Mouse (Mus musculus) brain, adult 2 months (tissue): ENCODE measurements around the gene Mpg.
A peak's percentile ranks its signal among the peaks of the same experiment; 100 is the strongest.

Experiments used
- DNase-seq: peaks from one replicate; pipeline ENCODE4 v3.0.0; 2011; ENCODE audit warnings: low read depth, low spot score

Gene Mpg

DNA sequence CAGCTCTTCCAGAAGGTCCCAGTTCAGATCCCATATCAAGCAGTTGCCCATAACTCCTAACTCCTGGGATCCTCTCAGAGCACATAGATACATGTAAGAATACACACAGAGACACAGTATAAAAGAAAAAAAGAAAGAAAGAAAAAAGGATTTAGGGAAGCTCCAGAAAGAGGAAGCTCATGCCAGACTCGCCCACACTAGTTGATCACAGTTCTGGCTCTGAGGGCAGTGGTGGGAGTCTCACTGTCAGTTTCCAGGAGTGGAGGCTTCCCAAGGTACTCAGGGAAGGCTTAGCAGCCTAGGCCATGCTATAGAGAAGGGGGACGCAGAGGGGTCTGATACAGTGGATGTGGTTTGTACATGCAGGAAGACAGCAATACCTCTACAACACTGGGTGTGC is 4.8 kb downstream of the Mpg start:
- peak; percentile 81 for DNase-seq

DNA sequence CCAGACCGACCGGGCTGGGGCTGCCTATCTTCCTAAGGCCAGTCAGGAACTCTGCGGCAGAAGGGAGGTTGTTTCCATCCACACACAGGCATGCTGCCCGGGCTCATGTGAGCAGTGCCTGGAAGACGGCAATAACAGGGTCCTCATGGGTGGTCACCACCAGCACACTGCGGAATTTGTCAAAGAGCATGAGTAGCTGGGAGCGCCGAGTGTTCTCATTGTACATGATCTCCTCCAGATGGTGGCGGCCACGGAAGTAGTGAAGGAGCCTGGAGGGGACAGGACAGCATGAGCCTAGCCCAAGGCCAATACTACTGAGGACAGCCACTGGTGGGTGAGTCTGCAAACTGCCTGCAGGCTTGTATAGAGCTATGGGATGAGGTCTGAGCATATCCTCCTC is 6.5 kb downstream of the Mpg start:
- no peak for DNase-seq

- peak; percentile 65 for DNase-seq
Observed at GRCm38 (mm10) chr11:32233895-32234294, 7.6 kb downstream of the Mpg start.

DNA sequence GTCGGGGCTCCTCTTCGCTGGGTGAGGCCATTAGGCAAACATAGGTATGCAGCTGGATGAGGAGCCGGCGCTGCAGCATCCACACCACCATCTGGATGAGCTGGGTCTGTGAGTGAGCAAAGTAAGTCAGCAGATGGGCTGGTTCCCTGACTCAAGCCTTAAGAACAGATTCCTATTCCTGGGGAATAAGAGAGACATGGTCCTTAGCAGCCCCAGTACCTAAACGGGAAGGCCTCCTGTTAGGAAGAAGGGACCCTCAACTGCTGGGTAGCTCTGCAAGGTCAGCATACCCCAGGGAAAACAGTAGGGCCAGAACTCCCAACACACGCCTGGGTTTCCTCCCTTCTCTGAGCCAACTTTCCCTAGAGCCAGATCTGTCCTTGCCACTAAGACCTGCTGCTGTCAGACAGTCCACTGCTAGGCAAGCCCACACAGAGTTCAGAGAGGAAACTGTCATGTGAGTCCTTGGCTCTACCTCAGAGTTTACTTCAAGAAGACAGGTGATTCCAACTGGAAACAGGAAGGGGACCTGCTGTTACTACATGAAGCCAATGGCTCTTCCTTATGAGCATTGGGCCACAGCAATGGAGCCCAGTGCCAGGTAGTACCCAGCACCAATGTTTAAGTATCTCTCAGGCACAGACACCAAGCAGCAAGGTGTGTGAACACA is 8.6 kb downstream of the Mpg start:
- DNase-seq: peak; percentile 61

GRCm38 (mm10) chr11:32235646-32236045 is 9.3 kb downstream of the Mpg start:
- peak; percentile 89 for DNase-seq

- DNase-seq: no peak
Observed at GRCm38 (mm10) chr11:32236132-32236531, 9.8 kb downstream of the Mpg start.

- peak; percentile 76 for DNase-seq
Observed at GRCm38 (mm10) chr11:32236712-32237410, 10.6 kb downstream of the Mpg start.

DNA sequence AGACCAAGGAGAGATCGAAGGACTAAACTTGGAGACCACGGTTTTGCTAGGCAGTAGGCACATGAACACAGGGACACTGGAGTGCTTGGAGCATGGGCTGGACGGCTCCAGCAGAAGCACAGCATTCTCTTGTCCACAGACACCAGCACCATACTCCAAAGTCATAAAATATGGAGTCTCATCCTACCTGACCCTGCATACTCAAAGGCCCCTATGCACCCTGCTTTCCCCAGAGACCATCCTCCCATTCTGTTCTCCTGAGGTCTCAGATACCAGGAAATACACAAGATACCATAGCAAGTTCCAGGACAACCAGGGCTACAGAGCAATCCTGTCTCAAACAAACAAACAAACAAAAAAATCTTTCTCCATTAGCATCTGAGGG is 11.1 kb downstream of the Mpg start:
- DNase-seq: no peak

DNA sequence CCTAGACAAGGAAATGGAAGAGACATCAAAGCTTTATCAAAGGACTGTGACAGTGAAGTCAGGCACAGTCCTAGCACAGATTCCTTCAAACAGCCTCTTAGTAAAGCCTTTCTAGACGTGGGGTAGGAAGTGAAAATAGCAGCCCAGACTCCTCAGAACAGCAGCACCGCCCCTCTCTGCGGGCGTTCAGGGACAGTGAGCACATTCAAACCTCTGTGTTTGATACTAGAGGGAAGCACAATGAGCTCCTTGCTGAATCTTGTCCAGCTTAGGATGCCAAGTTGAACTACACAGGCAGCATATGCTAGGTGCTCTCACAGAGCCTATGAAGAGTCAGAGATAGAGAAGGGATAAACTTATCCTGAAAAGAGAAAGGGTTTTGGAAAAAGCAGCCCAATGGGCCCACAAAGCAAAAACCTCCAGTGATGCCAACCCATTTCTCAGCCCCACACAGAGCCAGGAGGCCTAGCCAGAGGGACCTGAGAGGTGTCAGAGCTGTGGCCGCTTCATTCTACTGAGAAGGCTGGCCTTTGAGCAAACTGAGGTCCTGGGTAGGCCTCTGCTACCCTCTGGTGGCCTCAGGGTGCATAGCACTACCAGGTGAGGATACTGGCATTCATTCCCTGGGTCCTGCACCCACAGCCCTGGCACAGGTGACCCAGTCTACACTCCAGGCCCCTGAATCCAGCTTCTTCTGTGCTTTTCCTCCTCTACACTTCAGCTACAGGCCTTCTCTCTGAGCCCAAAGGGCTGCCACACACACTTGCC is 12.0 kb downstream of the Mpg start:
- DNase-seq: peak; percentile 86

DNA sequence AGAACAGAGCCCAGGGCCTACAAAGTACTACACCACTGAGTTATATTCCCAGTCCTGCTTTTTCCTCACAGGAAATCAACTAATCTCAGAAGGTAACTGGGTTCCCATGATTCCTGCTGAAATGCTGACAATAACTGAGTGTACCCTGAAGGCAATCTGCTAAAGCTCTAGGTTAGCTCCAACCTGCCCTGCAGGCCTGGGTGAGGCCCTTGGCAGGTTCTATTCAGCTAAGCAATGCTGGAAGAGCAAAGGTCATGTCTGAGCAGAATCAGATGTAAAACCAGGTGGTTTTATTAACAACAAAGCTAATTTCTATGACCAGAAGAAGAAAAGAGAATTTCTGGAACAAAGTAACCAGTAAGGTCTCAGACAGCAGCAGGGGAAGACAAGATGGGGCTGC is 15.1 kb downstream of the Mpg start:
- no peak for DNase-seq

- DNase-seq: no peak
Observed at GRCm38 (mm10) chr11:32242209-32242608, 15.9 kb downstream of the Mpg start.

DNA sequence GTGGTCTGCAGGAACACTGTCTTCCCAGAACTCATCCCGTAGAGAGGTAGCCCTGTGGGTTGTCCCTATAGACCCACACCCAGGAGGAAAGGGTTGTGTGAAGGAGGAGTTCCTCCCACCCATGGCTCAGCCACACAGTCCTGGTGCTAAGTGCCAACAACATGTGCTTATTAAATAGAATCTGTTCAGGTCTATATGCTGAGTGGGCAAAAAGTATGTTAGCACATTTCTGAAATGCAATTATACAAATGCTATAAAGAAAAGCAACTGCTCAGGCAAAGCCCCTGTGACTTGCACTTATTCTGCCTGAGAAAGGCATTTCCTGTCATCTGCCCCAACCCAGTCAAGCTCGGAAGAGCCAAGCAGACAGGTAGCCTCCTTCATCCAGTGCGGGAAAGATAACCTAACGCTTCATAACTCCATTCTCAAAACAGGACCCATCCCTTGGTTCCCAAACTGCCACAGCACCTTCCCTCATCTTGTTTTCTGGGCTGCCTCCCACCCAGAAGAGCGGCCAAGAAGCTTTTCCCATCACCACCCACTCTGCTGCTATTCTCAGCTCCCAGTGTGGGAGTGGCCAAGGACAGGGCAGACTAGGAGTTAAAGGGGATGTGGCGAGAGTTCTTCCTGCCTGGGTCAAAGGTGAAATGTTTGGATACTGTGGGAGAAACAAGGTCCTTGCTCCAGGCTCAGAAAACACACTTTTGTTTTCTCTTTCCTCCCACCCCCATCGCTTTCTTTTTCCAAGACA is 17.1 kb downstream of the Mpg start:
- DNase-seq: peak; percentile 75

DNA sequence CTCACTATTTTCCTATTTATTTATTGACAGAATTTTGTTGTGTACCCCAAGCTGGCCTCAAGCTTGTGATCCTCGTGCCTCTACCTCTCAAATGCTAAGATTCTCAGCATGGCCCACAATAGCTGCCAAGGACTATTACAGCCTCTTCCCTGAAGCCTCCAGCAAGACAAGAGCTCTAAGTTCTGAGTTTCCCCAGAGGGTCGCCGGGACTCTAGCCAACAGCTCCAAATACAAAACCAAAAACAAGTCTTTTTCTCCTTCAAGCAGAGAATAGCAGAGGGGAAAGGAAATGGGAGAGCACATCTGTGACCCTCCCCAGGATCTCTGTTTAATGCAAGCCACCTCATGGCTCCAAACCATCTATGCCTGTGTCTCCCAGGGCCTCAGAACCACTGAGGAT is 17.8 kb downstream of the Mpg start:
- no peak for DNase-seq

GRCm38 (mm10) chr11:32244617-32245016 is 18.3 kb downstream of the Mpg start:
- no peak for DNase-seq

- DNase-seq: no peak
Observed at GRCm38 (mm10) chr11:32245614-32246013, 19.3 kb downstream of the Mpg start.

DNA sequence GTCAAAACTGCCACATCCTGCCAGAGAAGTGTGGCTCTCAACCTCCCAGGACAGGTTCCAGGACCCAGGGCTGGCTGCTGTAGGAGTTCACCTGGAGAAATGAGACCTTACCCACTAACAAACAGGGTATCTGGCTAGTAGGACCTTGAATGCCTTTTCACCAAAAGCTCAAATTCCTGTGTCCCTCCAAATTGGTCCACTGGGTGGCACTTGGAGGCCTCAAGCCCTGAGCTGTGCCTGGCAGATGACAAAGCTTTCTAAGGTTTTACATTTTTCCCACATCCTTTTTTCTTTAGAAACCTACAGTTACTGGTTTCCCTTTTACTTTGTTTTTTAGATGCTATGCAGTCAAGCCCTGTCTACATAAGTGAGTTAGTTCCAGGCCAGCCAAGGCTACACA is 20.8 kb downstream of the Mpg start:
- DNase-seq: no peak

DNA sequence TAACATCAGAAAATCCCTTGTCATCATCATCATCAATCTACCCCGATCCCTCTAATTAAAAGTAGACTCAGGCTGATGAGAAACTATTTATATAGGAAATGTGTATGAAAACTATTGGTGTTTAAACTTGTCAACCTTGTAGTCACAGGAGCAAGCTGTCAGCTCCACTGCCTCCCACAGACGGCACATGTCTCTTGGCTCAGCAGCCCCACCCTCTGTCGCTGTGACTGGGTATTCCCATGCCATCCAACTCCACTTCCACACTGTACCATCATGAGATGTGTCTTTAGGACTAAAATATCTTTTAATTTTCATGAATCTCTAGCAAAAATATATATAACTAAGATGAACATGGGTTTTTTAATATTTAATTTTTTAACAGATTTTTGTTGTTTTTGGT is 22.0 kb downstream of the Mpg start:
- peak; percentile 60 for DNase-seq

GRCm38 (mm10) chr11:32250880-32251763 is 24.8 kb downstream of the Mpg start:
- peak; percentile 81 for DNase-seq

- peak; percentile 57 for DNase-seq
Observed at GRCm38 (mm10) chr11:32253121-32253520, 26.8 kb downstream of the Mpg start.

GRCm38 (mm10) chr11:32256146-32256545 is 29.8 kb downstream of the Mpg start:
- DNase-seq: no peak

DNA sequence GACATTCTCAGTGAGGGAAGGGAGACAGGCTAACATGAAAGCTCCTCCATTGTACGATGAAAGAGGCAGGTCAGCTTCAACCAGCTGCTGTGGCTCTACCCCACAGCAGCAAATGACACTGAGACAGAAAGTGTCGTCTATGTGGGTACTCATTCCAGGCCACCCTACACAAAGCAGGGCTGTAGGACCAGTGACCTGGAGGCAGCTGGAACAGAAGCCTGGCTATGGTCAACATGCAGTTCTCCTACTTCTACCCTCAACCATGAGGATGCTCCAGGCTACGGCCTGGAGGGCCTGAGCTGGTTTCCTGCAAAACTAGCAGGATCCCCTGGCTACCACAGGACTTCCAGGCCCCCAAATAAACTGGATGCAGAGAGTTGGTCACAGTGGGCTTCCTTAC is 30.3 kb downstream of the Mpg start:
- DNase-seq: no peak
